Mouse (Mus musculus) liver, embryonic 12.5 days (tissue): ENCODE data around the gene Gm28539. TPM values are rescaled to one million over a fixed set of nuclear protein-coding genes. Genes with fewer than 3 reads are reported as not detected.
"Not testable (repeated sequence)": the region's sequence is repeated elsewhere in the genome, so short reads cannot be mapped to it uniquely, and the experiment has no call there.

Source experiments
- ATAC-seq: fragments of 200-750 bp; cut with Nextera tagmentation; 2 replicates; pipeline ENCODE4 v1.8.0; 2017; ENCODE audit warnings: moderate number of reproducible peaks, mild to moderate bottlenecking, moderate library complexity
- H3K27ac ChIP-seq: fragments of 300-500 bp; sonication (generic); 2 replicates; pipeline ENCODE4 v1.5.1; 2016; ENCODE audit warnings: mild to moderate bottlenecking
- H3K27me3 ChIP-seq: fragments of 300-500 bp; sonication (generic); replicated peaks from 2 replicates; pipeline ENCODE4 v1.6.1; 2016; ENCODE audit warnings: mild to moderate bottlenecking, moderate library complexity
- H3K36me3 ChIP-seq: fragments of 300-500 bp; sonication (generic); 2 replicates; pipeline ENCODE4 v1.6.1; 2016; ENCODE audit warnings: mild to moderate bottlenecking, moderate library complexity
- H3K4me1 ChIP-seq: fragments of 300-500 bp; sonication (generic); 2 replicates; pipeline ENCODE4 v1.6.1; 2016
- H3K4me2 ChIP-seq: fragments of 300-500 bp; sonication (generic); 2 replicates; pipeline ENCODE4 v1.6.1; 2016; ENCODE audit warnings: mild to moderate bottlenecking, moderate library complexity
- H3K4me3 ChIP-seq: fragments of 300-500 bp; sonication (generic); 2 replicates; pipeline ENCODE4 v1.5.1; 2016; ENCODE audit warnings: mild to moderate bottlenecking, moderate library complexity
- H3K9ac ChIP-seq: fragments of 300-500 bp; sonication (generic); 2 replicates; pipeline ENCODE4 v1.6.1; 2016; ENCODE audit warnings: mild to moderate bottlenecking, moderate library complexity
- H3K9me3 ChIP-seq: fragments of 300-500 bp; sonication (generic); replicated peaks from 2 replicates; pipeline ENCODE4 v1.6.1; 2016; ENCODE audit warnings: mild to moderate bottlenecking, moderate library complexity
- WGBS: fragments of 180-500 bp; shearing (Covaris S2); methylation state at CpG from one replicate; pipeline ENCODE4 v1.1.7; 2016; ENCODE audit not compliant: insufficient replicate concordance; 5-methylcytosine and 5-hydroxymethylcytosine counted together
- polyA plus RNA-seq: library from polyadenylated mRNA; unstranded; fragments of >200 nt; fragmentation: Nextera tagmentation; extraction: Ambion mirVana; gene quantifications from 2 replicates; pipeline ENCODE4 v1.2.1, GENCODE M21; 2016

The Gm28539 gene
- polyA plus RNA-seq, 1 experiment from 2014 or later: not detected

DNA sequence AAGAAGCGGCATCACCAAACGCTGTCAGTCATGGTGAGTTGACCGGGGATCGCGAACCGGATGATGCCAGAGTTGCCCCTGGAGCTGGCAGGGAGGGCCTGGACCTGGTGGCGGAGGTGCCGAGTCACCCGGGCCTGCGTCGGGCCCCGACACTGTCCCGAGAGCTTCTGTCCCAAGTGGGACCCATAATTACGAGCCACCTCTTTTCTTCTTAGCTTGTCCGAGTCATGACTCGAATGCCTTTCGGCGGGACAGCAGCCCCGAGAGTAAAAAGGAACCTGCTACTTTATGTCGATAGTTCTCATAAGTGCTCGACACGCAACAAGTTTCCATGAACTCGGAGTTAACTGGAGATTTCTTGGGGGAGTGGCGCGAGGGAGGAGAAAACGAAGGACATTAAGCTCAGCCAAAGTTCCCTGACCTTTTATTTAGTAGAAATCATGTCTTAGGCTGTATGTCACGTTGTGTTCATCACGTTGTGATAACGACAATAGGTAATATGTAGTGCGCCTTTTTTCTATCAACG lies 23.9 kb upstream of the Gm28539 start:
- Histone ChIP-seq H3K4me2 (peak overlapping the region; percentile 80), H3K27me3 (no peaks in the 10 kb centered on the region), H3K4me3 (peak overlapping the region; percentile 93), H3K27ac (peak overlapping the region; percentile 84), H3K36me3 (peaks cover 59% of the 10 kb centered on the region), H3K4me1 (peaks cover 42% of the 10 kb centered on the region), H3K9me3 (no peaks in the 10 kb centered on the region), H3K9ac (peak overlapping the region; percentile 88)
- peak; percentile 46 for ATAC-seq
- WGBS: under 1% methylated on average over 31 of the region's 31 CpGs

DNA sequence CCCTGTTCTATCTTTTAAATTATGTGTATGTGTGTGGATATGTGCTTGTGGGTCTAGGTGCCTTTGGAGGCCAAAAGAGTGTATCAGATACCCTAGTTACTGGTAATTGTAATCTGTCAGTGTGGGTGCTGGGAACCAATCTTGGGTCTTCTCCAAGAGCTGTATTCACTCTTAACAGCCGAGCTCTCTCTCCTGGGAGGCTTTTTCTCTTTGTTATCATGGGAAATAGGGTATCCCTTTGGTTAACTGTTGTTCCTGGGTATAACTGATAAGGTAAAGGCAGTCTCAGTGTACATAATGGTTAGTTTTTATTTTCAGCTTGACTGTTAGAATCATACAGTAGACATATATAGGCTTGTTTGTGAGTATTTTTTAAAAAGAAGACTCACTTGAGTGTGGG lies 14.0 kb upstream of the Gm28539 start:
- Histone ChIP-seq H3K4me3 (no peak overlapping the region), H3K27me3 (no peaks in the 10 kb centered on the region), H3K27ac (no peak overlapping the region), H3K4me1 (peaks cover 15% of the 10 kb centered on the region), H3K36me3 (peaks cover 98% of the 10 kb centered on the region), H3K9ac (no peak overlapping the region), H3K4me2 (no peak overlapping the region), H3K9me3 (no peaks in the 10 kb centered on the region)
- no peak for ATAC-seq
- 20% methylated on average over 1 of the region's 1 CpGs for WGBS

DNA sequence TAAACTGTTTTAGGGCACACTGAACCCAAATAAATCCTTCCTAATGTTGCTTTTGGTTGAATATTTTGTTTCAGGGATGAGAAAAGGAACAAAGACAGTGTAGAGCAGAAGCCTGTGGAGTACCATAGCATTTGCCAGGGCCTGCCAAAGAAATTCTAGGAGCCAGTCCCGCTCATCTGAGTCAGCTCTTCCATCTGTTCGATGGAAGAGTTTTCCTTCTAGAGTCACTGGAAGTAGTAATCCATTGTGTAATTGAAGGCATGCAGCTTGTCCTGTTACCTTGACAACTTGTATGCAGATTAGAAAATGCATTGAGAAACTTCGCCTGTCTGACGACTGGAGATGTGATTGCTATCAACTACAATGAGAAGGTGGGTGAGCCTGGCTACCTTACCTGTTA lies 13.5 kb upstream of the Gm28539 start:
- no peak overlapping the region for H3K9ac ChIP-seq
- no peak for ATAC-seq
- WGBS: 75% methylated on average over 4 of the region's 4 CpGs
- no peak overlapping the region for H3K27ac ChIP-seq
- no peaks in the 10 kb centered on the region for H3K27me3 ChIP-seq
- no peak overlapping the region for H3K4me3 ChIP-seq
- H3K9me3 ChIP-seq: no peaks in the 10 kb centered on the region
- peaks cover 15% of the 10 kb centered on the region for H3K4me1 ChIP-seq
- peaks cover 98% of the 10 kb centered on the region for H3K36me3 ChIP-seq
- no peak overlapping the region for H3K4me2 ChIP-seq

DNA sequence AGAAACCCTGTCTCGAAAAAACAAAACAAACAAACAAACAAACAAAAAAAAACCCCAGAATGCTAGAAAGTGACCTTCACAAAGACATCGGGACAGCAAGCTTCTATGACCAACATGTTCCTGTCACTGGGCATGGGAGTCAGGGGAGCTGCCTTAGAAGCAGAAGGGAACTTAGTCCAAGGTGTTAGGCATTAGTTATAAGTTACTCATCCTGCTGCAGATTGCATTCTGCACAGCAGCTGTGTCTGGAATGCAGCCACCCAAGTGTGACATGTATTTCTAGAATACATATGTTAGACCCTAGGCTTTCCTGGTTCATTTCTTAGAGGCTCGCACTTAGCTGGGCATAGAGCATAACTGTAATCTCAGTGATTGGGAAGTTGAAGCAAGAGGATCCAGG lies 7.8 kb upstream of the Gm28539 start:
- Histone ChIP-seq H3K27me3 (no peaks in the 10 kb centered on the region), H3K4me3 (no peak overlapping the region), H3K9me3 (no peaks in the 10 kb centered on the region), H3K4me2 (no peak overlapping the region), H3K27ac (no peak overlapping the region), H3K36me3 (peaks cover 97% of the 10 kb centered on the region), H3K9ac (no peak overlapping the region), H3K4me1 (no peaks in the 10 kb centered on the region)
- 84% methylated on average over 3 of the region's 3 CpGs for WGBS
- ATAC-seq: no peak

DNA sequence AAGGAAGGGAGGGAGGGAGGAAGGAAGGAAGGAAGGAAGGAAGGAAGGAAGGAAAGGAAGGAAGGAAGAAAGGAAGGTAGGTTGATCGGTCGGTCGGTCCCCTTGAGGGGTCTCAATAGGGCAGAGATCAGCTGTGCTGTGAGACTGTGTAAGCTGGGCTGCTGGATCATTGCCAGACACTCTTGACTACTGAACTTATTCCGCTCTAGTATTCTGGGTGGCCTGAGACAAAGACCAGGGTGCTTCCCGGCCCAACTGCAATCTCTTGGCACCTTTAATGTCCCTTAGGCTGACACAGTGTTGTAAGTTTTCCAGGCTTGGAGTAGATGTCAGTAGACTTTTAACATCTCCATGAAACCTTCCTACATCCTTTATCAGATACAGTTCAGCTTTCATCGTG lies 7.3 kb upstream of the Gm28539 start:
- peaks cover 97% of the 10 kb centered on the region for H3K36me3 ChIP-seq

DNA sequence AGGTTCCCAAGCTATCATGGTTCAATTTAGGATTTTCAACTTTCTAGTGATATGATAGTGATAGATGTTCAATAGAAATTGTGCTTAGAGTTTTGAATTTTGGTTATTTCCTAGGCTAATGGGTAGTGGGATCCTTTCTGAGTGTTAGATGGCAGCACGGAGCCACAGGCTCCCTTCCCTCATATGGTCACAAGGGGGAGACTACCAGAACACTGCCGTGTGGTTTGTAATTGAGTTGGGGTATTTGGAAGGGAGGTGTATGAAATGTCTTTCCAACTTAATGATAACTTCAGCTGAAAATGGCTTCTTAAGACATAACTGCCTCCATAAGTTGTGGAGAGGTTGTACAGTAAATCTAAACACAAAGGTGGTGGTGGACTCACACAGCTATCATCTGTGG lies 2.9 kb upstream of the Gm28539 start:
- H3K4me1 ChIP-seq: peaks cover 15% of the 10 kb centered on the region
- no peak for ATAC-seq
- no peaks in the 10 kb centered on the region for H3K9me3 ChIP-seq
- 67% methylated on average over 2 of the region's 2 CpGs for WGBS
- no peak overlapping the region for H3K4me3 ChIP-seq
- no peak overlapping the region for H3K27ac ChIP-seq
- H3K4me2 ChIP-seq: no peak overlapping the region
- H3K9ac ChIP-seq: no peak overlapping the region
- H3K36me3 ChIP-seq: peaks cover 73% of the 10 kb centered on the region
- no peaks in the 10 kb centered on the region for H3K27me3 ChIP-seq

More for the DNA sequence above, 7.3 kb upstream of the Gm28539 start:
- 84% methylated on average over 6 of the region's 6 CpGs for WGBS
- Histone ChIP-seq H3K27me3 (no peaks in the 10 kb centered on the region), H3K9me3 (no peaks in the 10 kb centered on the region), H3K9ac (no peak overlapping the region), H3K4me1 (no peaks in the 10 kb centered on the region), H3K4me3 (no peak overlapping the region), H3K27ac (no peak overlapping the region), H3K4me2 (no peak overlapping the region)
- ATAC-seq: no peak

DNA sequence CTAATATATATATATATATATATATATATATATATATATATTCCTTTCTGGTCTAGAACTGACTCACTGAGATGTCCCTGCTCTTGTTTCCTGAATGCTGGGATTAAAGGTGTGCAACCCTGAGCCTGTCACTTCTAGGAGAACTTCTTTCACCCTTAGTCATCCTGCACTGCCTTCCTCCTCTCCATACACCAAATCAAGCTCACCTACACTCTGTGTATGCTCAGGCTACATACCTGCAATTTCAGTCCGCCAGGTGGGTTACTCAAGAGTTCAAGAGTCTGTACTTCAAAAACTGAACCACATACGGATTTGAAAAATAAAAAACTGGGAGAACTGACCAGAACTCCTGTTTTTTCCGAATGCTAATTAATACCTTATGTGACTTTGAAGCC lies 314 bp upstream of the Gm28539 start:
- 26% methylated on average over 3 of the region's 3 CpGs for WGBS
- ATAC-seq: peak; percentile 22
- H3K9me3 ChIP-seq: no peaks in the 10 kb centered on the region
- peaks cover 65% of the 10 kb centered on the region for H3K36me3 ChIP-seq
- no peaks in the 10 kb centered on the region for H3K27me3 ChIP-seq
- peak overlapping the region; percentile 89 for H3K4me3 ChIP-seq
- peak overlapping the region; percentile 85 for H3K4me2 ChIP-seq
- peaks cover 15% of the 10 kb centered on the region for H3K4me1 ChIP-seq
- peak overlapping the region; percentile 85 for H3K27ac ChIP-seq
- H3K9ac ChIP-seq: peak overlapping the region; percentile 93

DNA sequence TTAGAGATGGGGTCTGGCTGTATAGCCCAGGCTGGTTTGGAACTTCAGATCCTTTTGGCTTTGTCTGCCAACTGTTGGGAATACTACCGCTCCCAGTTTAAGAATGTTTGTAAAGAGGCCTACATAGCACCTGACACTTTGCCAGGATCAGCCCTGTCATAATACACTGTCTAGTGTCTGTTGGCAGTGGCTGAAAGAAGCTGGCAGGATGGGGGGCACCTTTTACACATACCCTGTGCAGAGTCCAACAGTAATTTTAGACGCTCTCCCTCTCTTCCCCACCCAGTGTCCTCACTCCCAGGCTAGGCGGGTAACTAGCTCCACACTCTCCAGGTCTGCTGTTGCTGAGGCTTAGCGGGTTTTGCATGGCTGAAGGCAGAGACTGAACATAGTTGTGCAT lies 2.0 kb downstream of the Gm28539 start:
- Histone ChIP-seq H3K9ac (no peak overlapping the region), H3K4me3 (no peak overlapping the region), H3K9me3 (no peaks in the 10 kb centered on the region), H3K4me2 (no peak overlapping the region), H3K36me3 (peaks cover 45% of the 10 kb centered on the region), H3K4me1 (peaks cover 15% of the 10 kb centered on the region), H3K27me3 (no peaks in the 10 kb centered on the region), H3K27ac (no peak overlapping the region)
- 88% methylated on average over 4 of the region's 4 CpGs for WGBS
- no peak for ATAC-seq

DNA sequence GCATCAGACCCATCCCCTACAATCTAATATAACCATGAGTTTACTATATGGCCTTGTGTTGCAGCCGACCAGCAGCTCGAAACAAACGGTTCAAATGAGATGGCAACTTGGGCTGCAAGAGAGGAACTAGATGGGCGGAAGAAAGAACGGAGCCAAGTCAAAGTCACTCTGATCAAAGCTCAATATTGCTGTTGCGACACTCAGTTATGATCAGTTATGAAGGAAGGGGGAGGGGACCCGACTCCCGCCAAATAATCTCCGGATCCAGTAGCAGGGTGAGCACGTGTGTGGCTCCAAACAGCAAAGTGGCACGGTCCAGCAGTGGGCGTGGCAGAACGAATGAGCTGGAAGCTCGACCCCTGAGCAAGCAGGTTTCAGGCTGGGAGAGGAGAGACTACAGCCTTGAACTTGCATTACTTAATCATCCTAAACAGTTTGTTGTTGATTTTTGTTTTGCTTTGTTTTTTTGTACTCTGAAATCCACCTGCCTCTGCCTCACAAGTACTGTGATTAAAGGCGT lies 10.0 kb downstream of the Gm28539 start:
- Histone ChIP-seq H3K9ac (no peak overlapping the region), H3K9me3 (no peaks in the 10 kb centered on the region), H3K4me3 (no peak overlapping the region), H3K27me3 (no peaks in the 10 kb centered on the region), H3K4me2 (no peak overlapping the region), H3K4me1 (no peaks in the 10 kb centered on the region), H3K27ac (no peak overlapping the region), H3K36me3 (0 out of 2 replicates have a peak, but pooled peaks cover under 1% of the 10 kb centered on the region)
- no peak for ATAC-seq
- 70% methylated on average over 15 of the region's 15 CpGs for WGBS

DNA sequence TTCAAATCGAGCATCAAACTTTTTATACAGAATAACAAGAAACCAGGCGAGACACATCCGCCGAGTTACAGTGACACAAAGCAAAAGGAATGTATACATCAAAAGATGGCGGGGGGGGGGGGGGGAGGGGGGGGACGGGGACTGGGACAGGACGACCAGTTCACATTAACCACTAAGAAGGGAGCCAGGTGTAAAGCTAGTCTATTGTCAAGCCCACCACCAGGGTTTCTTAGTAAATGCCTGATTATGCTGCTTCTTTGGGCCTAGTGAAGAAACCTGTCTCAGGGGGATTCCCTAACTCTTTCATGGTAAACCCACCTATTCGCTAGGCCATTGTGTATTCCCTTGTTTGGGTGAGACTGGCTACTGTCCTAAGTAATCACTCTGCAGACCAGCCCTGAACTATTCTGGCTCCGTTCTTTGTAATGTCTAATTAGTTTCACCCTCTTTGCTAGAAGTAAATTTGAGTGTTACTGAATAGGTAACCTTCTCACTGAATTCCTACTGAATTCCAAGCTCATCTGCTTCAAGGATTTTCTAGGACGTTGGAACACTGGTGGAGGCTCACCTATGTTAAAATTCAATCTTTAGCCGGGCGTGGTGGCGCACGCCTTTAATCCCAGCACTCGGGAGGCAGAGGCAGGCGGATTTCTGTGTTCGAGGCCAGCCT lies 13.3 kb downstream of the Gm28539 start:
- not testable (repeated sequence) for H3K4me2 ChIP-seq, H3K27me3 ChIP-seq, H3K4me1 ChIP-seq, H3K4me3 ChIP-seq, H3K9me3 ChIP-seq, H3K27ac ChIP-seq, H3K9ac ChIP-seq, H3K36me3 ChIP-seq, ATAC-seq
- WGBS: 81% methylated on average over 16 of the region's 17 CpGs

DNA sequence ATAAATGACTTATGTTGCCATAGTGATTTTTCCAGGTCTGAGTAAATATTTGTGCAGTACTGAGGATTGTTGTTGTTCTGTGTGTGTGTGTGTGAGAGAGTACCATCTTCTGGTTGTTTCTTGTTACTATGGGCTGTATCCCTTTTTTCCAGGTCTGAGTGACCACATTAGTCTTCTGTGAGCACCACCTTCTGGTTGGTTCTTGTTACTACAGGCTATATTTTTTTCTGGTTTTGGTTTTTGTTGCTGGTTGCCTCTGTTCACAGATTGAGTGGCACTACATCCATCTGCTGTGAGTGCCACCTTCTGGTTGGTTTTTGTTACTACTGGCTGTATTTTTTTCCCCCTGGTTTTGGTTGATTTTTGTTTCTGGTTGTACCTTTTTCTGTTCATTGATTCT lies 22.2 kb downstream of the Gm28539 start:
- no peak overlapping the region for H3K4me2 ChIP-seq
- H3K36me3 ChIP-seq: no peaks in the 10 kb centered on the region
- H3K4me3 ChIP-seq: no peak overlapping the region
- peaks cover 5% of the 10 kb centered on the region; the same call in 1 of the 2 replicates for H3K9me3 ChIP-seq
- H3K4me1 ChIP-seq: no peaks in the 10 kb centered on the region
- no peak overlapping the region for H3K9ac ChIP-seq
- no peak for ATAC-seq
- no peaks in the 10 kb centered on the region for H3K27me3 ChIP-seq
- no peak overlapping the region for H3K27ac ChIP-seq

DNA sequence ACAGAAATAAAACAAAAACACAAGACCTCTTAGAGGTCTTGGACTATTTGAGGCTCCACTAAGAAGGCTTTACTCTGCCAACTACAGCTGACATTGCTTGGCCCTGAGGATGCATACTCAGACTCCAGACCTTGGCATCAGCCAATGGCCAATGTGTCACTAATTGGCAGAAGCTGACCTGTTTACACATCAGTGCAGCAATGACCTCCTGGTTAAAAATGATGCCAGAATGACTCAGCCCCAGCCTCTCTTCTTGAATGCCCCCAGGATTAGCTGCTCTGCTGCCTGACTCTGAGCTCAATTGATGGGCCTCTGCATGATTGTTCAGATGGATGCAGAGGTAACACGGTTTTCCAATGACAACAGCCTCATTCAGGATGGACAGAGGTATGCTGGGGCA lies 23.8 kb downstream of the Gm28539 start:
- Histone ChIP-seq H3K9me3 (peaks cover 5% of the 10 kb centered on the region; the same call in 1 of the 2 replicates), H3K4me1 (no peaks in the 10 kb centered on the region), H3K36me3 (no peaks in the 10 kb centered on the region), H3K27me3 (no peaks in the 10 kb centered on the region), H3K9ac (no peak overlapping the region), H3K4me3 (no peak overlapping the region), H3K27ac (no peak overlapping the region), H3K4me2 (no peak overlapping the region)
- no peak for ATAC-seq
- WGBS: 49% methylated on average over 1 of the region's 1 CpGs
